Mouse (Mus musculus) midbrain, embryonic 13.5 days (tissue): ENCODE measurements around the gene Lrrc42. TPM values are rescaled to one million over a fixed set of nuclear protein-coding genes. Genes with fewer than 3 reads are reported as not detected.
A peak's percentile ranks its signal among the peaks of the same experiment; 100 is the strongest.

Source experiments
- ATAC-seq: fragments of 200-750 bp; cut with Nextera tagmentation; 2 replicates; pipeline ENCODE4 v1.8.0; 2017; ENCODE audit warnings: mild to moderate bottlenecking, moderate TSS enrichment, moderate library complexity
- H3K27ac ChIP-seq: fragments of 300-500 bp; sonication (generic); 2 replicates; pipeline ENCODE4 v1.5.1; 2015; ENCODE audit warnings: inconsistent platforms, mild to moderate bottlenecking, moderate library complexity
- H3K27me3 ChIP-seq: fragments of 300-500 bp; sonication (generic); 2 replicates; pipeline ENCODE4 v1.6.1; 2015; ENCODE audit warnings: mild to moderate bottlenecking, inconsistent platforms
- H3K36me3 ChIP-seq: fragments of 300-500 bp; sonication (generic); 2 replicates; pipeline ENCODE4 v1.6.1; 2015; ENCODE audit warnings: mild to moderate bottlenecking, inconsistent platforms
- H3K4me1 ChIP-seq: fragments of 300-500 bp; sonication (generic); replicated peaks from 2 replicates; pipeline ENCODE4 v1.6.1; 2015; ENCODE audit warnings: inconsistent platforms
- H3K4me2 ChIP-seq: fragments of 300-500 bp; sonication (generic); replicated peaks from 2 replicates; pipeline ENCODE4 v1.6.1; 2015; ENCODE audit warnings: moderate library complexity, mild to moderate bottlenecking, inconsistent platforms
- H3K4me3 ChIP-seq: fragments of 300-500 bp; sonication (generic); replicated peaks from 2 replicates; pipeline ENCODE4 v1.5.1; 2015; ENCODE audit warnings: mild to moderate bottlenecking, inconsistent platforms
- H3K9ac ChIP-seq: fragments of 300-500 bp; sonication (generic); replicated peaks from 2 replicates; pipeline ENCODE4 v1.6.1; 2015; ENCODE audit warnings: mild to moderate bottlenecking, inconsistent platforms
- H3K9me3 ChIP-seq: fragments of 300-500 bp; sonication (generic); 2 replicates; pipeline ENCODE4 v1.6.1; 2016; ENCODE audit warnings: mild to moderate bottlenecking, inconsistent platforms
- WGBS: fragments of 180-500 bp; shearing (Covaris S2); methylation state at CpG from one replicate; pipeline ENCODE4 v1.1.7; 2015; 5-methylcytosine and 5-hydroxymethylcytosine counted together
- polyA plus RNA-seq: library from polyadenylated mRNA; unstranded; fragments of >200 nt; fragmentation: Nextera tagmentation; extraction: Ambion mirVana; gene quantifications from 2 replicates; pipeline ENCODE4 v1.2.1, GENCODE M21; 2015

Gene Lrrc42
- polyA plus RNA-seq, 1 experiment from 2014 or later, result 56.5 TPM

DNA sequence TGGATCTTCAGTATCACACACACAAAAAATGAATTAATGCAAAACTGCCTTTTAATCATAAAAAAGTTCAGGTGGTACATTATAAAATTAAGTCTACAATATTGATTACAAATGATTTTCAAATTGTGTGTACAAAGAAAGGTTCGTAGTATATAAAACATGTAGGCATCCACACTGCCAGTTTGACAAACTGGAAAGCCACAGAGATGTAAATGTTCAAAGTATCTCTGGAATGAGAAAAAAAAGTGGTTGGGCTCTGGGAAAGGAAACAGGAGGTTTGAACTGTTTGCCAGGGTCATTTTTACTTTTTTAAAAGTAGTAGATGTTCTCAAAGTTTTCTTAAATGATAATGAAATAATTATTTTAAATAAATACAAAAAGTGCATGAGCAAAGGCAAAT, 7.3 kb downstream of the Lrrc42 start:
- no peak for ATAC-seq
- WGBS, result 92% methylated on average over 1 of the region's 1 CpGs

DNA sequence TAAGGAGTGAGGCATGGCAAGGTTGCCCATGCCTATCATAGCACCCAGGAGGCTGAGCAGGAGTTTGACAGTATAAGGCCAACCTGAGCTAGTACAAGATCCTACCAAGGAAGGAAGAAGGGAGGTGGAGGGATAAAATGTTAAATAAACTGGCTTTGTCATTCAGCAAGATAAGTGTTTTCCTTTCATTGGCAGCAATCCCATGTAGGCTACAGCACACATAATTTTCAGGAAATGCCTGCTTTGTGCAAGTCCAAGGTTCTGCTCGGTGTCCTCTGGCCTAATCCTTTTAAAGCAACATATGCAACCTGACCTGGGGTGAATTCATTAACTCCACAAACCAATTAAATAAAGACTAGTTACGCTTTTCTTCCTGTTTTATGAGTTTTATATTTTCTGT, 8.0 kb downstream of the Lrrc42 start:
- WGBS, result 47% methylated on average over 2 of the region's 2 CpGs
- no peak overlapping the region for H3K4me3 ChIP-seq
- no peak overlapping the region for H3K27ac ChIP-seq
- H3K9ac ChIP-seq, result no peak overlapping the region
- no peak overlapping the region for H3K4me2 ChIP-seq
- no peaks in the 10 kb centered on the region for H3K27me3 ChIP-seq
- H3K4me1 ChIP-seq, result peaks cover 26% of the 10 kb centered on the region
- no peaks in the 10 kb centered on the region for H3K9me3 ChIP-seq
- no peak for ATAC-seq
- peaks cover 30% of the 10 kb centered on the region for H3K36me3 ChIP-seq

More for the DNA sequence above, 7.3 kb downstream of the Lrrc42 start:
- Histone ChIP-seq H3K4me1 (peaks cover 28% of the 10 kb centered on the region), H3K4me3 (no peak overlapping the region), H3K9me3 (no peaks in the 10 kb centered on the region), H3K27me3 (no peaks in the 10 kb centered on the region), H3K27ac (no peak overlapping the region), H3K9ac (no peak overlapping the region), H3K4me2 (no peak overlapping the region), H3K36me3 (peaks cover 23% of the 10 kb centered on the region)

DNA sequence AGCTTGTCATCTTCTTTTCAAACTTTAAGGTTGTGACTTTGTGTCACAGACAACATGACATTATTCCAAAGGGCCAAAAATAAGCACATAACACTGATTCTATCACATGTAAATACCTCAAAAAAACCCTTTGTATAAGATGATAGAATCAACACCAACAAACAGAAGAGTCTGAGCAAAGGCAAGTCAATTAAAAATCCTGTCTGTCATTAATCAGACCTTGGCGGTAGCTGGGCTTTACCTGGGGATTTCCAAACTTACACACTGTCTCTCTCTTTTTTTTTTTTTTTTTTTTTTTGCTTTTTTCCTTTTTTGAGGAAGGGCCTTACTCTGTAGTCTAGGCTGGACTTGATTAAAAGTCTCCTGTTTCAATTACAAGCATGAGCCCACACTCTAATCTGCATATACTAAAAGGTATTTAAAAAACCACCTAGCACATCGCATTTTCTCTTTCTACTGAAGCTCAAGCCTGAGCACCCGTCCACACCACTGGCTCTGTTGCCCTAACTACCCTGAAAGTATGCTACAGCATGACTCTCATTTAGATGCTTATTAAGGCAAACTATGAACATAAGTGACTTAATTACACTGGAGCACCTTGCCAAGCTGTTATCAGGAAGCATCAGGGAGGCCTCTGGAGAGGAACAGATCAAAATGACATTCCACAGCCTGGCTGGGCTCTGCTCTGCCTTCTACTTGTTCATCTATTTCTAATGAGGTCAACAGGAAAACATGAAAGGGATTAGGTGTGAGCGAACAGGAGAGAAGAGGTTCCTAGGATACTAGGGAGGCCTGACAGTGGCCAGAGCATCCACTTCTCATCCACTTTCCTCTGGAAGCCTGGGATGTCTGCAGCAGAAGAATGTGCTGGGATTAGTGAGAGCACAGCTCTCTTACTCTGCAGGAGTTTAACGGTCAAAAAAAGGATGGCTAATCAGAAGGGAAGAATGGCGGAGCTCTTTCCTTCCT, 9.7 kb downstream of the Lrrc42 start:
- 61% methylated on average over 6 of the region's 6 CpGs for WGBS
- H3K4me1 ChIP-seq, result peaks cover 14% of the 10 kb centered on the region
- H3K4me3 ChIP-seq, result no peak overlapping the region
- H3K9me3 ChIP-seq, result no peaks in the 10 kb centered on the region
- no peak overlapping the region for H3K4me2 ChIP-seq
- H3K9ac ChIP-seq, result no peak overlapping the region
- peaks cover 46% of the 10 kb centered on the region for H3K36me3 ChIP-seq
- no peak for ATAC-seq
- H3K27ac ChIP-seq, result peak overlapping the region; percentile 30; the same call in 1 of the 2 replicates
- H3K27me3 ChIP-seq, result no peaks in the 10 kb centered on the region

DNA sequence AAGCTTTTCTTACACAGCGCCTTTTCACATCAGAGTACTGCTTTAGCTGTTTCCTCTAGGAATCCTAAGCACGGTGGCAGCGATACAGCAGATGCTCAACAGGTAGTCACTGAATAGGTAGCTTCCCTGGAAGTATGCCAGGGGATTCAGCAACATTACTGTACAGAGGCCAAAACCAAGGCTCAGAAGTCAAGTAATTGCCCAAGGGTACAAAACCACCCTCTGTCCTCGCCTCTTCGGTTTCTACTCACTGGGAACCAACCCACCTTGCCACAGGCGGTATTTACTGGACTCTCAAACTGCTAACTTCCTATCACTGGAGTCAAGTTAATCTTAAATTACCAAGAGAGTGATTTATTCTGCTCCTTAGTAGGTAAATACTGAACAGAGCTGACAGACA, 13.1 kb downstream of the Lrrc42 start:
- Histone ChIP-seq H3K27me3 (no peaks in the 10 kb centered on the region), H3K36me3 (peaks cover 69% of the 10 kb centered on the region), H3K9me3 (no peaks in the 10 kb centered on the region), H3K4me3 (no peak overlapping the region), H3K4me1 (peaks cover 10% of the 10 kb centered on the region), H3K9ac (no peak overlapping the region), H3K4me2 (no peak overlapping the region), H3K27ac (no peak overlapping the region)
- WGBS, result 98% methylated on average over 6 of the region's 6 CpGs
- no peak for ATAC-seq

DNA sequence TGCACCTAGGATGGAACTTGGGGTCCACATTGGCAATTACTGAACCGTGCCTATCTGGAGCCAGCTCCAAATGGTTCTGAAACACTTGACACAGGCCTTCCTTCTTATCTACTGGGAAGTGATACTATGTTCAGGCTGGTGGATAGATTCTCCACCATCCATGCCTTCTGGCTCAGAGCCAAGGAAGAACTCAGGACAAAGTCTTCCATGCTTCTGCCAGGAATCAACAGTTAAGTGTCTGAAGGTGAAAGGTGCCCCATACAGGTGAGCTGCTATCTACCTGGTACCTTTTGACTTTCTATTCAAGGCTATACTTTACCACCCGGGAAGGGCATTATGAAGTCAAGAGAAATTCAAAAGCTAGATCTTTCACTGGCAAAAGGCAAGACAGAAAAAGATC, 15.1 kb downstream of the Lrrc42 start:
- Histone ChIP-seq H3K27ac (no peak overlapping the region), H3K27me3 (no peaks in the 10 kb centered on the region), H3K4me3 (no peak overlapping the region), H3K4me2 (no peak overlapping the region), H3K9me3 (no peaks in the 10 kb centered on the region), H3K36me3 (peaks cover 88% of the 10 kb centered on the region), H3K9ac (no peak overlapping the region), H3K4me1 (no peaks in the 10 kb centered on the region)
- 94% methylated on average over 2 of the region's 2 CpGs for WGBS
- ATAC-seq, result no peak

DNA sequence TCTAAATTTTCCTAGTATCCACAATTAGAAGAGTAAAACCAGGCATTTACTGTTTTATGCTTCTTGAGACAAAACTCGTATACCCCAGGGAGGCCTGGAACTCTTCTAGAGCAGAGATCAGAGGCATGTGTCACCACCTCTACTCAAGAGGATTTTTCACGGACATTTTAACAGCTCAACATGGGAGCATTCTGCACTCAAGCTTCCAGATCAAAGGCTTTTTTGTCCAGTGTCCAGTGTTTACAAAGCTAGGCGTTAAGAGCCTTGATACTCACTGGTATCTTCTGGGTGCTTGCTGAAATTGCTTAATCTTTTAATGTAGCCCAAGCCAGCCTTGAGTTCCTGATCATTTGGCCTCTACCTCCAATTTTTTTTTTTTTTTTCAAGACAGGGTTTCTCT, 21.1 kb downstream of the Lrrc42 start:
- ATAC-seq, result no peak
- no peak overlapping the region for H3K4me3 ChIP-seq
- H3K27ac ChIP-seq, result no peak overlapping the region
- H3K27me3 ChIP-seq, result no peaks in the 10 kb centered on the region
- no peak overlapping the region for H3K4me2 ChIP-seq
- peaks cover 56% of the 10 kb centered on the region for H3K36me3 ChIP-seq
- H3K9ac ChIP-seq, result no peak overlapping the region
- H3K9me3 ChIP-seq, result no peaks in the 10 kb centered on the region
- H3K4me1 ChIP-seq, result no peaks in the 10 kb centered on the region
- WGBS, result 42% methylated on average over 3 of the region's 3 CpGs

DNA sequence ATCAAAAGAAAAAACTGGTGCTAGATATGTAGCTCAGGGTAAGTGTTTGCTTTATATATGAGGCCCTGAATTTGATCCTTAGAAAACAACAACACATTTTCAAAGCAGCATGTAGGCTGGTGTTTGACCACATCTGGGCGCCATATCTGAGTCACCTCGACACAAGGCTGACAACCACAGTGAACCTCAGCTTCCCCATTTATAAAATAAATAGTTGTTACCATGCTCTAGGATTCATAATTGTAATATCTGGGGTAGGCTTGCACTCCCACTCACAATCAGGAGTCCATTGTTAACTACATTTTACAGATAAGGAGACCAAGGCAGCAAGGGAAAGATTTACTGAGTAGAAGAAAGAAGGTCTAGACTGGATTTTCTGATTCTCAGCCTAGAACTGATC, 27.0 kb downstream of the Lrrc42 start:
- Histone ChIP-seq H3K4me3 (no peak overlapping the region), H3K27ac (no peak overlapping the region), H3K27me3 (no peaks in the 10 kb centered on the region), H3K4me2 (no peak overlapping the region), H3K4me1 (no peaks in the 10 kb centered on the region), H3K9ac (no peak overlapping the region), H3K9me3 (no peaks in the 10 kb centered on the region), H3K36me3 (peaks cover 3% of the 10 kb centered on the region)
- WGBS, result 95% methylated on average over 2 of the region's 2 CpGs
- ATAC-seq, result no peak

DNA sequence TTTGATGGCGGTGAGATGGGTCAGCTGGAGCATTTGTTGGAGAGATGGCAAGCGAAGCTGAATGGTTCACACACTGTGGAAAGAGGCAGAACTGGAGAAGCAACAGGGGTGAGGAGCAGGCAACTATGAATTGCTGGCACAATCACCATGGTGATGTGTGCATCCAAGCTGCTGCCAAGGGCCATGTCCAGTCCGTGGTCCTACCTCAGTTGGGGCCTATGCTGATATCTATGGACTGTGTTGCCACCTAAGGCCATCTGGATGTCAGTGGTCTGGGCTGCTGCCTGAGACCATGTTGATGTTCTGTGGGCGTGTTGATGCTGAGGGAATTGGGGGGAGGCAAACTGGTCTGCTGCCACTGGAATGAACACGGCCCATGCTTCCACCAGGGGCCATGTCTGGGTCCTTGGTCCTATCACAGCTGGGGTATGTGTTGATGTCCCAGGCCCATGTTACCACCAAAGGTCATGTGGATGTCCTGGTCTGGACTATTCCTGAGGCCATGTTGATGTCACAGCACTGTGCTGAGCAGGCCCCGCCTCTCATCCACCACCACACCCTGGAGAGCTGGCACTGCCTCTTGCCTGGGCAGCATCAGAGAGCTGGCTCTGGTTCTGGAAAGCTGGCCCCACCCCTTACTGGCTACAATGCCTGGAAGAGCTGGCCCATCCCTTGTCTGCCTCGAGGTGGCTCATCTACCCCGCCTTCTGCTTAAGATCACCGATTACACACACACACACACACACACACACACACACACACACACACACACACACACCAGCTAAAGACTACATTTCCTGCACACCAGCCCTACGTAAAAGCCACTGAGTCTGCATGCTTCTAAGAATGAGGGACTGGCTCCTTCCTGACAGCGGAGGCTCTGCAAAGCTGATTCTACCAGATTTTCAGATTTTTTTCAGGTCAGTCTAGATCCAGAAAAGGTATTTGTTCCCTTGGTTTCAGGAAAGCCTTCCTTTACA, 29.8 kb downstream of the Lrrc42 start:
- H3K9me3 ChIP-seq, result no peaks in the 10 kb centered on the region
- ATAC-seq, result 0 out of 2 replicates have a peak, but pooled peaks have one; percentile 17
- 83% methylated on average over 11 of the region's 11 CpGs for WGBS
- H3K4me1 ChIP-seq, result no peaks in the 10 kb centered on the region
- H3K4me3 ChIP-seq, result no peak overlapping the region
- H3K4me2 ChIP-seq, result no peak overlapping the region
- no peaks in the 10 kb centered on the region for H3K27me3 ChIP-seq
- no peak overlapping the region for H3K27ac ChIP-seq
- H3K9ac ChIP-seq, result no peak overlapping the region
- H3K36me3 ChIP-seq, result no peaks in the 10 kb centered on the region

DNA sequence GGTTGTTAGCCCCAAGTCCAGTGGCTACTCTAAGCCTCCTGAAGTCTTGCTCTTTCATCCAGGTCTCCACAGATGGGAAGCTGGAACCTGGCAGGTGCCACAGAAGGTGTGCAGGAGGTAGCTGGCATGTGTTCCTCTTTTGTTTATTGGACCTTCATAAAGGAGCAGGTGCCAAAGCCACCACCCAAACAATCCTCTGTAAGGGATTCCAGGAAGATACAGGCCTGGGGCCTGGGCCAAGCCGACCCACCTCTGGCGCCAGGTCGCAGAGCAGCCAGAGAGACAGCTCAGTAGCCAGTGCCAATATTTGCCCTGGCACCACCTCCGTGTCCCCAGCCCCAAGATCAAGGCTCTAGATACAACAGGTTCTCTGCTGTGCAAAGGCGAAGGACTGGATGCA, 31.8 kb downstream of the Lrrc42 start:
- Histone ChIP-seq H3K9me3 (no peaks in the 10 kb centered on the region), H3K36me3 (no peaks in the 10 kb centered on the region), H3K4me2 (no peak overlapping the region), H3K4me1 (no peaks in the 10 kb centered on the region), H3K4me3 (no peak overlapping the region), H3K9ac (no peak overlapping the region), H3K27me3 (no peaks in the 10 kb centered on the region), H3K27ac (no peak overlapping the region)
- no peak for ATAC-seq
- WGBS, result 92% methylated on average over 5 of the region's 5 CpGs

DNA sequence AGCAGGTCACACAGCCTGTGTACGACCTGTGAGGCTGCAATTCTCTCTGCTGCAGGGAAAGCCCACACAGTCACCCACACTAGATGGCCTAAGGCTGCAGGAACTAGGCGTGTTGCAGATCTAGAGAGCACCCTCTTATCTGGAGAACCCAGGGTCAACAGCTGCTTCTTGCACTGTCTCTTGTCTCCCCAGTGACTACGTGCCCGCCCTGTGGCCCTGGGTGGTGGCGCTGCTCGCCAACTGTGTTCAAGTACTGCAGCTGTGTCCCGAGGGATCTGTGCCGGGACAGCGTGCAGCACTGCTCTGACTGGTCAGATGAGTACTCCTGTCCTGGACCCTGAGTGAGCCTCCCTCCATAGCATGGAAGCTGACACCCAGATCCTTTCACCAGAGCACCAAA, 35.8 kb downstream of the Lrrc42 start:
- no peak overlapping the region for H3K27ac ChIP-seq
- no peak for ATAC-seq
- 85% methylated on average over 9 of the region's 9 CpGs for WGBS

DNA sequence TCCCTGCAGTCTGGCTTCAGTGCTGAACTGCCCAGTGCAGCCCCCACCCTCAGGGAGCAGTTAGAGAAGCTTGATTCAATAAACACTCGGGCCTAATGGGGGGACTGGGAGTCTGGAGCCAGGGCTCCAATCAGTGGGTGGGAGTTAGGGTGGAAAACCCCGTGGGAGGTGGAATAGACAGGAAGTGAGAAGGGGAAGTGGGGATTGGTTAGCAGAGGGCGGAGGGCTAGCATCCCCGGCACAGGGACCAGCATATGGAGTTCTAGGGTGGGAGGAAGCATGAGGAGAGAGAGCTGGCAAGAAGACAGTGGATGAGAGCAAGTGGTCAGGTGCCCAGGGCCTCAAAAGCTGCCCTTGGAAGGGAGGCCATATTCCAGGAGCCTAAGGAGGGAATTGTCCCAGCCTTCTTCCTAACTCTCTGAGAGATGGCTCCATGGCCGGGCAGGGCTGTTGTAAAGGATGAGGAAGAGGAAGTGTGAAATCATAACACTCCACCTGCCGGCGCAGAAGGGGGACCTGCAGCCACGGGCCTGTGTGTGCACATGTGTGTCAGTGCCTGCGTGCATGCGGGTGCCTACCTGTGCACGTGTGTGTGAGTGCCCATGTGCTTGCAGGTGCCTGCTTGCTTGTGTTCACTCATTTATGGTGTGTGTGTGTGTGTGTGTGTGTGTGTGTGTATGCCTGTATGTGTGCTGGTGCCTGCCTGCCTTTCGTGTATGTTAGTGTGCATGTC, 39.9 kb downstream of the Lrrc42 start:
- Histone ChIP-seq H3K4me1 (no peaks in the 10 kb centered on the region), H3K27me3 (no peaks in the 10 kb centered on the region), H3K9me3 (no peaks in the 10 kb centered on the region), H3K9ac (no peak overlapping the region; the same call in 1 of the 2 replicates), H3K27ac (no peak overlapping the region), H3K4me2 (no peak overlapping the region), H3K4me3 (no peak overlapping the region), H3K36me3 (peaks cover 4% of the 10 kb centered on the region; the same call in 1 of the 2 replicates)
- no peak for ATAC-seq
- WGBS, result 78% methylated on average over 12 of the region's 12 CpGs

More for the DNA sequence above, 35.8 kb downstream of the Lrrc42 start:
- Histone ChIP-seq H3K4me3 (no peak overlapping the region), H3K4me2 (no peak overlapping the region), H3K4me1 (no peaks in the 10 kb centered on the region), H3K9ac (no peak overlapping the region), H3K27me3 (no peaks in the 10 kb centered on the region), H3K9me3 (no peaks in the 10 kb centered on the region), H3K36me3 (no peaks in the 10 kb centered on the region)
